Mouse (Mus musculus) limb, embryonic 15.5 days (tissue): ENCODE measurements around the gene Gm8011. TPM values are rescaled to one million over a fixed set of nuclear protein-coding genes. Genes with fewer than 3 reads are reported as not detected.
"Not testable (repeated sequence)": the region's sequence is repeated elsewhere in the genome, so short reads cannot be mapped to it uniquely, and the experiment has no call there.

Source experiments
- ATAC-seq: fragments of 200-750 bp; cut with Nextera tagmentation; 2 replicates; pipeline ENCODE4 v1.8.0; 2017; ENCODE audit warnings: low read depth, moderate TSS enrichment; ENCODE audit not compliant: insufficient number of reproducible peaks, low FRiP score, low TSS enrichment
- H3K27ac ChIP-seq: fragments of 300-500 bp; sonication (generic); 2 replicates; pipeline ENCODE4 v1.5.1; 2015; ENCODE audit warnings: moderate library complexity, mild to moderate bottlenecking, inconsistent platforms
- H3K27me3 ChIP-seq: fragments of 300-500 bp; sonication (generic); 2 replicates; pipeline ENCODE4 v1.6.1; 2015; ENCODE audit warnings: inconsistent platforms
- H3K36me3 ChIP-seq: fragments of 300-500 bp; sonication (generic); 2 replicates; pipeline ENCODE4 v1.6.1; 2015; ENCODE audit warnings: inconsistent platforms
- H3K4me1 ChIP-seq: fragments of 300-500 bp; sonication (generic); 2 replicates; pipeline ENCODE4 v1.6.1; 2015; ENCODE audit warnings: inconsistent platforms
- H3K4me2 ChIP-seq: fragments of 300-500 bp; sonication (generic); 2 replicates; pipeline ENCODE4 v1.6.1; 2015; ENCODE audit warnings: mild to moderate bottlenecking, inconsistent platforms
- H3K4me3 ChIP-seq: fragments of 300-500 bp; sonication (generic); 2 replicates; pipeline ENCODE4 v1.5.1; 2015; ENCODE audit warnings: mild to moderate bottlenecking, inconsistent platforms
- H3K9ac ChIP-seq: fragments of 300-500 bp; sonication (generic); 2 replicates; pipeline ENCODE4 v1.6.1; 2015; ENCODE audit warnings: inconsistent platforms
- H3K9me3 ChIP-seq: fragments of 300-500 bp; sonication (generic); 2 replicates; pipeline ENCODE4 v1.6.1; 2016; ENCODE audit warnings: inconsistent platforms
- WGBS: fragments of 180-500 bp; shearing (Covaris S2); methylation state at CpG from one replicate; pipeline ENCODE4 v1.1.7; 2015; 5-methylcytosine and 5-hydroxymethylcytosine counted together
- polyA plus RNA-seq: library from polyadenylated mRNA; unstranded; fragments of >200 nt; fragmentation: Nextera tagmentation; extraction: Ambion mirVana; gene quantifications from 2 replicates; pipeline ENCODE4 v1.2.1, GENCODE M21; 2015

Gm8011 gene
- polyA plus RNA-seq, result not detected in 2 replicates

- not testable (repeated sequence) for H3K9ac ChIP-seq, H3K4me1 ChIP-seq, H3K4me2 ChIP-seq, H3K4me3 ChIP-seq, H3K27me3 ChIP-seq, H3K36me3 ChIP-seq, H3K9me3 ChIP-seq, ATAC-seq, H3K27ac ChIP-seq
- WGBS, result 71% methylated on average over 2 of the region's 2 CpGs
Observed at GRCm38 (mm10) chr14:42463581-42463980, at the start of gene Gm8011. Gm8011 (plus strand) TSS chr14:42463881.

DNA sequence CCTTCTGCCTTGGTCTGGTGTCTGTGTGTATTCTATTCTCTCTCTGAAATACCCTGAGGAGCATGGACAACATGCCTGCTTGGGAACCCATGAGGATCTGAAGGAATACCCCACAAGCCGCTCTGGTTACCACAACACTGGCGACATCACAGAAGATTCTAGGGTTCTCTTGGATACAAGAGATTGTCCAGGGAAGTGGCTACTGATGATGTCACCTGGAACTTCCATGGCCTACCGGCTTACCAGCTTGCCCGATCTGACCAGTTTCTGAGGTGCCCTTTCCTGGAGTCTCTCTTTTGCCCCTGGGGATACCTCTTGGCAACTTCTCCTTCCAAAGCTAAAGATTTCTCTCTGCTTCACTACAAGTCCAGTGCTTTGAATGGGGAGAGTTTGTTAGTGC lies 24.1 kb upstream of the Gm8011 start, which contains the start of gene Gm8005:
TSS of gene Gm8005 (minus strand) at position 101 of the 400 bp plus-strand sequence.
- WGBS, result 91% methylated on average over 2 of the region's 4 CpGs
- not testable (repeated sequence) for H3K4me1 ChIP-seq, H3K9me3 ChIP-seq

DNA sequence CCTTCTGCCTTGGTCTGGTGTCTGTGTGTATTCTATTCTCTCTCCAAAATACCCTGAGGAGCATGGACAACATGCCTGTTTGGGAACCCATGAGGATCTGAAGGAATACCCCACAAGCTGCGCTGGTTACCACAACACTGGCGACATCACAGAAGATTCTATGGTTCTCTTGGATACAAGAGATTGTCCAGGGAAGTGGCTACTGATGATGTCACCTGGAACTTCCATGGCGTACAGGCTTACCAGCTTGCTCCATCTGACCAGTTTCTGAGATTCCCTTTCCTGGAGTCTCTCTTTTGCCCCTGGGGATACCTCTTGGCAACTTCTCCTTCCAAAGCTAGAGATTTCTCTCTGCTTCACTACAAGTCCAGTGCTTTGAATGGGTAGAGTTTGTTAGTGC lies 38.6 kb downstream of the Gm8011 start, which contains the start of gene Gm8020:
TSS of gene Gm8020 (minus strand) at position 101 of the 400 bp plus-strand sequence.
- H3K36me3 ChIP-seq, H3K4me2 ChIP-seq, H3K4me3 ChIP-seq, H3K27ac ChIP-seq, H3K4me1 ChIP-seq, H3K27me3 ChIP-seq, H3K9ac ChIP-seq, H3K9me3 ChIP-seq, ATAC-seq: not testable (repeated sequence)
- 64% methylated on average over 2 of the region's 3 CpGs for WGBS

More for the DNA sequence above, 24.1 kb upstream of the Gm8011 start, which contains the start of gene Gm8005:
- not testable (repeated sequence) for H3K9ac ChIP-seq, H3K27me3 ChIP-seq, H3K4me3 ChIP-seq, ATAC-seq, H3K4me2 ChIP-seq, H3K27ac ChIP-seq, H3K36me3 ChIP-seq

Other genes starting within 250 kb of the Gm8011 start
- not detected in 2 replicates for gene Gm17026, start 203.8 kb upstream of the Gm8011 start, polyA plus RNA-seq
- not detected in 2 replicates for gene Gm9611, start 166.5 kb upstream of the Gm8011 start, polyA plus RNA-seq
- gene Gm7995, start 153.7 kb upstream of the Gm8011 start, polyA plus RNA-seq, result not detected in 2 replicates
- gene Gm8005, start 24.2 kb upstream of the Gm8011 start, polyA plus RNA-seq, result not detected in 2 replicates
- gene Gm8020, start 38.5 kb downstream of the Gm8011 start, polyA plus RNA-seq, result not detected in 2 replicates
- gene Gm8024, start 60.4 kb downstream of the Gm8011 start, polyA plus RNA-seq, result not detected in 2 replicates
- not detected in 2 replicates for gene Gm17124, start 136.0 kb downstream of the Gm8011 start, polyA plus RNA-seq
- not detected in 2 replicates for gene Gm3633, start 178.0 kb downstream of the Gm8011 start, polyA plus RNA-seq
- not detected in 2 replicates for gene Gm10378, start 192.1 kb downstream of the Gm8011 start, polyA plus RNA-seq